In the genomic region with DNA sequence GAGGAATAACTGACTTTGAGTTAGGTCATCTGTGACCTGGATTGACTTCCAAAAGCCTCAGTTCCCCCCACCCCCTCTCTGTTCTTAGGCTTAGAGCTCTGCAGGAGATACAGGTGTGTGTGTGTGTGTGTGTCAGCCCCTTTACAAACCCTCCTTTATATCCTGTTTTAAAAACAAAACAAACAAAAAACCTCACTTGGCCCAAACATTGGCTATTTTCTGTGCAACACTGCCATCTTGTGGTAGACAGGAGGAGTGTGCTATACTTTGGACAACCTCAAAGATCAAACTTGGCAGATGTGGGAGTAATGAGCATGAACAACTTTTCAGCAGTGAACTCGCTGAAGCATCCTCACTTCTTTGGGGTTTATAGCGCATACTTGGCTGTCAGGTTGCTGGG, we compare ENCODE assay signal across 8 mouse cellular contexts.
DNase-seq lines count a peak whose midpoint lies in the region; ATAC-seq and TF ChIP-seq lines count a peak whose summit lies in the region.

No protein-coding gene starts in this region.

- no peaks in the 10 kb centered on the region for H3K36me3 ChIP-seq in hindbrain, postnatal 0 days (ENCODE audit: insufficient read depth, low read length)
- H3K36me3 ChIP-seq in lung, postnatal 0 days (ENCODE audit: insufficient read depth, low read length), result no peaks in the 10 kb centered on the region

- TF ChIP-seq EP300 in lung, postnatal 0 days (IDR thresholded peaks at IDR 0.05), result no peak

- peak; percentile 43; the same call in 1 of the 2 replicates for ATAC-seq in hindbrain, postnatal 0 days
- ATAC-seq in lung, postnatal 0 days, result peak; percentile 35; the same call in 1 of the 2 replicates

- no peak overlapping the region for H3K27ac ChIP-seq in gastrocnemius, adult 2 months
- no peak overlapping the region for H3K27ac ChIP-seq in hindbrain, postnatal 0 days
- H3K27ac ChIP-seq in lung, postnatal 0 days (ENCODE audit: low read length), result no peak overlapping the region

- peak; percentile 85 for TF ChIP-seq CTCF in gastrocnemius, adult 2 months (IDR thresholded peaks at IDR 0.05)
- TF ChIP-seq CTCF in hindbrain, postnatal 0 days (IDR thresholded peaks at IDR 0.05; ENCODE audit: low read depth), result peak; percentile 94
- TF ChIP-seq CTCF in lung, postnatal 0 days (IDR thresholded peaks at IDR 0.05), result peak; percentile 92

- intact Hi-C loops in gastrocnemius, adult 2 months (cut with DNase I), result loop anchor here (1.0 to 5.0 kb wide), 4 partner anchors 194 to 448 kb away; no protein-coding TSS in a partner anchor

- DNase-seq in gastrocnemius, adult 2 months, result no peak
- no peak for DNase-seq in gastrocnemius, adult 8-10 months (ENCODE audit: low spot score in 2 of 2)
- peak; percentile 83 for DNase-seq in 3T3-L1 (ENCODE audit: low read depth, low spot score)
- peak; percentile 67 for DNase-seq in ZHBTc4 (ENCODE audit: low read depth, low spot score)
- DNase-seq in embryo, embryonic 11.5 days (ENCODE audit: low read depth, low spot score), result peak; percentile 56
- DNase-seq in hindbrain, postnatal 0 days (ENCODE audit: low spot score), result peak; percentile 83
- peak; percentile 81 for DNase-seq in lung, postnatal 0 days (ENCODE audit: low spot score)
- DNase-seq in retina, postnatal 1 day, result peak; percentile 83

- no peaks in the 10 kb centered on the region for H3K9me3 ChIP-seq in hindbrain, postnatal 0 days (ENCODE audit: low read length)
- no peaks in the 10 kb centered on the region for H3K9me3 ChIP-seq in lung, postnatal 0 days (ENCODE audit: low read length)

- no peak overlapping the region for H3K9ac ChIP-seq in hindbrain, postnatal 0 days (replicated peaks; ENCODE audit: low read length)
- H3K9ac ChIP-seq in lung, postnatal 0 days (replicated peaks; ENCODE audit: low read depth), result no peak overlapping the region

- peaks cover 3% of the 10 kb centered on the region; the same call in 1 of the 2 replicates for H3K4me1 ChIP-seq in hindbrain, postnatal 0 days (ENCODE audit: insufficient read depth, low read length)
- no peaks in the 10 kb centered on the region for H3K4me1 ChIP-seq in lung, postnatal 0 days (ENCODE audit: insufficient read depth, low read depth, low read length)

- no peak overlapping the region for H3K4me3 ChIP-seq in gastrocnemius, adult 2 months
- H3K4me3 ChIP-seq in hindbrain, postnatal 0 days (ENCODE audit: low read length), result no peak overlapping the region
- H3K4me3 ChIP-seq in lung, postnatal 0 days (ENCODE audit: low read depth, low read length), result no peak overlapping the region

- H3K4me2 ChIP-seq in hindbrain, postnatal 0 days (ENCODE audit: low read depth, low read length), result no peak overlapping the region
- H3K4me2 ChIP-seq in lung, postnatal 0 days (replicated peaks; ENCODE audit: low read depth, low read length), result no peak overlapping the region

- H3K27me3 ChIP-seq in hindbrain, postnatal 0 days (ENCODE audit: insufficient read depth, low read length), result no peaks in the 10 kb centered on the region
- no peaks in the 10 kb centered on the region for H3K27me3 ChIP-seq in lung, postnatal 0 days (replicated peaks; ENCODE audit: insufficient read depth, low read length)

- 0% methylated on average over 2 of the region's 2 CpGs for WGBS in hindbrain, postnatal 0 days
- 4% methylated on average over 2 of the region's 2 CpGs for WGBS in lung, postnatal 0 days

Comparison
In these comparisons a context has a peak if more than half of its experiments do, and no peak if none do; other contexts are left out.
1. DNase-seq: peak in 3T3-L1 (single experiment), ZHBTc4 (single experiment), embryo, embryonic 11.5 days (single experiment), hindbrain, postnatal 0 days (single experiment), lung, postnatal 0 days (single experiment) and retina, postnatal 1 day (single experiment); none in gastrocnemius, adult 2 months (single experiment) and gastrocnemius, adult 8-10 months (0 of 2).
2. Peak in every context shown above with its lines, with median percentiles within 50 percentile points of each other: CTCF ChIP-seq.